Mouse (Mus musculus) megakaryocyte progenitor cell, adult 5-6 weeks (primary cell): ENCODE data around the gene Strbp. TPM values are rescaled to one million over a fixed set of nuclear protein-coding genes. Genes with fewer than 3 reads are reported as not detected.

Source experiments
- ATAC-seq: replicated peaks from 2 replicates; pipeline ENCODE4 v1.8.0; 2016; ENCODE audit warnings: mild to moderate bottlenecking, moderate TSS enrichment, inconsistent platforms; ENCODE audit not compliant: poor library complexity
- total RNA-seq, 2 experiments: library from RNA; stranded (forward) in 1 of 2; stranded (reverse) in 1 of 2; fragments of 157-497, 149-512 nt in 1 of 2; fragments of 200-1000 nt in 1 of 2; gene quantifications; 2 replicates each; pipeline versions ENCODE4 v1.2.3 to v1.2.4; 2015 to 2017

The Strbp gene
- total RNA-seq (2015) (53.9 and 54.8 TPM in 2 replicates), total RNA-seq (2017) (50.3 and 80.3 TPM in 2 replicates)

- peak; percentile 78 for ATAC-seq
Measured at GRCm38 (mm10) chr2:37703230-37703954, at the start of gene Strbp. TSS of gene Strbp (minus strand) at chr2:37703859.

GRCm38 (mm10) chr2:37751114-37751513 lies 47.5 kb upstream of the Strbp start:
- ATAC-seq = no peak

GRCm38 (mm10) chr2:37749323-37749722 lies 45.7 kb upstream of the Strbp start:
- peak; percentile 67 for ATAC-seq

- ATAC-seq = no peak
Measured at GRCm38 (mm10) chr2:37748442-37749066, 44.9 kb upstream of the Strbp start.

DNA sequence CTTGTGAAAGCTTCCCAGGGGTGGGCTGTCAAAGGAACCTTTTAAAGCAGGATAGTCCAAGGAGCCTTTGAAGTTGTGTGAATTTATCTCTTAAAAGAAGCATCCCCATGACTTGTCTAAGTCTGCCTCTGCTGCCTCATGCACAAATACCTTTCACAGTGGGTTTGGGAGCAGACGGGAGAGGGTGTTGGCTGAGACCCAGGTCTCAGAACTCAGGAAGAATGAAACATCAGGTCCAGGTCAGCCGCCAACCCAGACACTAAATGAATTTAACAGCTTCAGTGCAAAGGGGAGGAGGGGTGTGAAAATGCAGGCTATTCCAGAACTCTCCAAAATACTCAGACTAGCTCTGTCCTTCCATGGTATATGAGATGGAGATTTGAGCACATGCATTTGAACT lies 44.2 kb upstream of the Strbp start:
- ATAC-seq = no peak

DNA sequence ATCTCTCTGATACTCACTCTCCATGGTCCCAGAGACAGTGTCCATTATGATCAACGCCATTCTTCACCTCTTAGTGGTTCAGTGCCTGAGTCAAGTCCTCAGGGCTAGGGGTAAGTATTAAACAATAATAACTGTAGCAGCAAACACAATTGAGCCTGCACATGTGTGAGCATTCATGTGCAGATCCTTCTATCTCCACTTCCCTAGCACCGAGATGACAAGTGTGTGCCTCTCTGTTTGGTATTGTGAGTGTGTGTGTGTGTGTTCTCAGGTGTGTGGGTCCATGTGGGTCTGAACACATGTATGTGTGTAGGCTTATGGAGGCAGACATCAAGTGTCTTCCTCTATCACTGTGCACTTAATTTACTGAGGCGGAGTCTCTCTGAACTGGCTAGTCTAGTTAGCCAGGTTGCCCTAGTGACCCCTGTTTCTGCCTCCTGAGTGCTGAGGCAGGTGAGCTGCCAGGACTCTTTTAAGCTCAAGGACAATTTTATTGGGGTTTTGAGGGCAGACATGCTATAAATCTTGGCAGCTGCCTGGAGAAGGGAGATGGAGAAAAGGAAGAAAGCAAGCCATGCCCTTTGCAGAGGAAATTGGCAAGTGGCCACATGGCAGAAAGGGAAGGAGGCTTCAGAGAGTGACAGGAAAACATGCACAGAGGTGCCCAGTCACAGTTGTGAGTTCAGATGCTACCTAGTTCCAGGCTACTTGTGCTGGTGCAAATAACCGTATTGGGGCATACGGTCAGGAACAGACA lies 42.8 kb upstream of the Strbp start:
- ATAC-seq = no peak

- ATAC-seq = no peak
Measured at GRCm38 (mm10) chr2:37744773-37745395, 41.2 kb upstream of the Strbp start.

GRCm38 (mm10) chr2:37741806-37742554 lies 38.3 kb upstream of the Strbp start:
- no peak for ATAC-seq

GRCm38 (mm10) chr2:37735807-37736188 lies 32.1 kb upstream of the Strbp start:
- peak; percentile 55 for ATAC-seq

GRCm38 (mm10) chr2:37734979-37735806 lies 31.5 kb upstream of the Strbp start:
- peak; percentile 71 for ATAC-seq

DNA sequence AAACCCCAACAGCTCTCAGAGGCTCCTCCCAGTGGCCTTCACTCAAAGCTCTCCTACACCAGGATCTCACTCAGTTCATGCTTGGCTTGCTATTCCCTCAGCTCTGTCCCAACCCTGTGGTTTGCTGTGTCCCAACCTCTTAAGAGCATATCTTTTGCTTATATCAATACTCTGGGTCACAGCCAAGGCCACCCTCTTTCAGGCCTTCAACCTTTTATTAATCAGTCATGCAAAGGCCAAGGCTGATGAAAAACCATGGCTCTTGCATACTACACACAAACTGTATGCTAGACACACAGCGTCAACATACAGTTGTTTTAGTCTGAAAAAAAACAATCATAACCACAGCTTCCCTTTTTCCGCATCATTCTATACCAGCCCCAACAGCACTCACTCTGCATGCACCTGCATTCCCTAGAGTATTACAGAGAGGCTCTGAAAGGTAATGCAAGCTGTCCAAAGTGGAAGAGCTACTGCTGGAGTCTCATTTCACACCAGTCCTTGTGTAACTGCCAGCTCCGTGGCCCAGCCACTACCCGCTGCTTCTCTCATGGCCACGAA lies 27.7 kb upstream of the Strbp start:
- ATAC-seq = peak; percentile 59

DNA sequence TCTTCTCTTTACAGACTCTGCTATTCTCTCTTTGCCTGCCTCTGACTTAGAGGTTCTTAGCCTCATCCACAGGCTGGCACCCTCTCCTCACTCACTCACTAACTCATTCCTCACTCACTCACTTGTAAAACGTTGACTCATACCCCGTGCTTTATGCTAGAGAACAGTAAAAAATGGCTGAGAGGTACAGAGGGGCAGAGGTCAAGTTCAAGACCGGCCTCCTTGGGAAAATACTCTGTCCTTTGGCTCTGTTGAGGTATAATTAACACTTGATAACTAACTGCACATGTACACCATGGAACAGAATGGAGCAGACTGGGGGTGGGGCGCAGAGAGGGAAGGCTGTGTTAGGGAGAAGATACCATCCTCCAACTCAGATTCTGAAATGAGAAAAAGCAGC lies 20.6 kb upstream of the Strbp start:
- no peak for ATAC-seq

DNA sequence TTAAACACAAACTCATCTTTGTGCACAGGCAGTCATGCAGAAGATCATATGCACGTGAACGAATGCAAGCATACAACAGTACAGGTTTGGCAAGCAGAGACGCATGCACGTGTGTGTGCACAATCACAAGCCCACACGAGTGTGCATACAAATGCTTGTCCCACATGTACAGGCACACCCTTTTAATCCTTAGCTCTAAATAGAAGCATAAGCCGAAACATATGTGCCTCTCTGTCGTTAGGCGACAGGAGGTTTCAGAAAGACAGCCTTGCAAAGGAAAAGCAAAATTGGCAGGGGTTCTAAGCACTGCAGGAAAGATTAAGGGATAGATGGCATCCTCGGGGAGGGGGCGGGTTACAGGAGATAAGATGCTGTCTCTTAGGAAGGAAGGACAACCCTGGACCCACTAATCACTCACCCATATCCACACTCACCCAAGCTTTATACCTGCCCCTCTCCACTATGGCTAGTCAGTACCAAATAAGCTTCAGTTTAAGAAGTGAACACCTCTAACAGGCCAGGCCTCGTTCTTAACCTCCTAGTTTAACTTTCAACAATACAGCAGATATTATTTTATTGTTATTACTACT lies 19.9 kb upstream of the Strbp start:
- no peak for ATAC-seq

GRCm38 (mm10) chr2:37722674-37723465 lies 19.2 kb upstream of the Strbp start:
- ATAC-seq = no peak

DNA sequence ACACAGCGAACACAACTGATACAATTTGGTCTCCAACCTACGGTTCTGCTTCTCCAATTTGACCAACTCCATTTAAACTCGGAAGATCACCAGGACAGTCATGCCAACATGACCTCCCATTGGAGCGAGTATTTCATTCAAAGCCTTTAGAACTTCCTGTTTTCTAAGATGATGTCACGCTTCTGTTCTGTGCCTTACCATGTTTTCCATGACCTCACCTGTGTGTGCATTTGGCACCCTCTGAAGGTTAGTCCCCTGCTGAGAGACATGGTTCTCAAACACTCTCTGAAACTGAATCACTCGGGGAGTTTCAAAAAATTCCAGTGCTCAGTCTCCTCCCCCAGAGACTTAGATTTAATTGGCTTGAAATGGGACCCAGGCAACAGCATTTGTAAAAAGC lies 12.6 kb upstream of the Strbp start:
- peak; percentile 57 for ATAC-seq

DNA sequence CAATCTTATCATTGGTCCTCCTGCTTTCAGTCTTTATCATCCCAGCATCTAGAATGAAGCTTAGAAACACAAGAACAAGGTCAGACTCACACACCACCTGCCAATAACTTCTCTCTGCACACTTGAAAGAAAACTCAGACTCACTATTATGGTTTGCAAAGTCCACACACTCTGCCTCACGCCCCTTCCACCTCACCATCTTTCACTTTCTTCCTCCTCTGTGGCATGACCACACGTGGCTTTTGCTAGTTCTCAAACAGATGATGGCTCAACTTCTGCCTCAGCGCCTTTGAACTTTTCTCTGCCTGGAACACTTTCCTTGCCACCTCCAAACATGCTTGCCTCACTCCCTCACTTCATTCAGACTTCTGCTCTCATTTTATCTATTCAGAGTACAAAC lies 11.7 kb upstream of the Strbp start:
- ATAC-seq = peak; percentile 65

GRCm38 (mm10) chr2:37713100-37713499 lies 9.4 kb upstream of the Strbp start:
- no peak for ATAC-seq

DNA sequence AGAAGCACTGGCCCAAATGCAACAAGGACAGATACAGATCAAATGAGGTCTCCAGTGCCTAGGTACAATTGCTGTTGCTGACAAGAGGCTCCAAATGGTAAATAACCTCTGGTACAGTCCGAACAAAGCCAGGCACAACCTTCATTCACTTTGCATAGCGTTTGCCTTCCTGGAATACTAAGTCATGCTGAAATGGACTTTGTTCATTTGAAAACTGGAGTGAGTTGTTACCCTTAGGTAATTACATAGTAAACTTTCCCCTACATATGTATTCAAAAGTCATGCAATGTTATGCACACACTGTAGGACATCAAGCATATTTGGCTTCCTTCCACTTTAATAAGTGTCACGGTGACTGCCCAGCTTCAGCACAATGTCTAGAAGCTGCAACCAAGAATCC lies 5.2 kb upstream of the Strbp start:
- no peak for ATAC-seq
